Mouse (Mus musculus) spleen, adult 2 months (tissue): ENCODE measurements around the gene E130208F15Rik. TPM values are rescaled to one million over a fixed set of nuclear protein-coding genes. Genes with fewer than 3 reads are reported as not detected.

Experiments
- DNase-seq, 2 experiments: peaks; one replicate each; pipeline versions ENCODE4 v3.0.0 to v3.0.0-alpha.2; 2012 to 2021; ENCODE audit warnings: low spot score in 2 of 2, low read depth in 1 of 2
- H3K27ac ChIP-seq: fragments of 200-500 bp; 2 replicates; pipeline ENCODE4 v1.5.1; 2012; ENCODE audit warnings: low read length, inconsistent platforms; ENCODE audit not compliant: insufficient read depth
- H3K27me3 ChIP-seq: fragments of 200-500 bp; 2 replicates; pipeline ENCODE4 v1.6.1; 2012; ENCODE audit warnings: mild to moderate bottlenecking, moderate library complexity, low read length, inconsistent platforms; ENCODE audit not compliant: control insufficient read depth, insufficient read depth
- H3K36me3 ChIP-seq: fragments of 200-500 bp; 2 replicates; pipeline ENCODE4 v1.6.1; 2012; ENCODE audit warnings: mild to moderate bottlenecking, low read length, inconsistent platforms; ENCODE audit not compliant: control insufficient read depth, insufficient read depth
- H3K4me1 ChIP-seq: fragments of 200-500 bp; 2 replicates; pipeline ENCODE4 v1.6.1; 2011; ENCODE audit warnings: inconsistent platforms; ENCODE audit not compliant: control insufficient read depth, insufficient read depth, insufficient read length
- H3K4me3 ChIP-seq: fragments of 200-500 bp; 2 replicates; pipeline ENCODE4 v1.5.1; 2011; ENCODE audit warnings: mild to moderate bottlenecking, inconsistent platforms; ENCODE audit not compliant: insufficient read depth, insufficient read length; ENCODE audit errors: extremely low read depth
- CTCF ChIP-seq: fragments of 200-500 bp; IDR thresholded peaks from 2 replicates; pipeline ENCODE4 v1.5.1; 2011; ENCODE audit warnings: mild to moderate bottlenecking, inconsistent platforms; ENCODE audit not compliant: insufficient read depth, insufficient read length, insufficient replicate concordance; ENCODE audit errors: extremely low read depth
- POLR2A ChIP-seq: fragments of 200-500 bp; IDR thresholded peaks from 2 replicates; pipeline ENCODE4 v1.6.1; 2011; ENCODE audit warnings: low read depth, low read length, inconsistent platforms
- WGBS: fragments of 180-500 bp; shearing (Covaris S2); methylation state at CpG from one replicate; pipeline ENCODE4 v1.1.7; 2018; 5-methylcytosine and 5-hydroxymethylcytosine counted together
- polyA plus RNA-seq: library from polyadenylated mRNA; depleted of rRNA; stranded (reverse); fragments of >200 nt; gene quantifications from 2 replicates; pipeline ENCODE4 v1.2.3, GENCODE M21; 2012

E130208F15Rik gene
- polyA plus RNA-seq, 1 experiment = 0.58 TPM

DNA sequence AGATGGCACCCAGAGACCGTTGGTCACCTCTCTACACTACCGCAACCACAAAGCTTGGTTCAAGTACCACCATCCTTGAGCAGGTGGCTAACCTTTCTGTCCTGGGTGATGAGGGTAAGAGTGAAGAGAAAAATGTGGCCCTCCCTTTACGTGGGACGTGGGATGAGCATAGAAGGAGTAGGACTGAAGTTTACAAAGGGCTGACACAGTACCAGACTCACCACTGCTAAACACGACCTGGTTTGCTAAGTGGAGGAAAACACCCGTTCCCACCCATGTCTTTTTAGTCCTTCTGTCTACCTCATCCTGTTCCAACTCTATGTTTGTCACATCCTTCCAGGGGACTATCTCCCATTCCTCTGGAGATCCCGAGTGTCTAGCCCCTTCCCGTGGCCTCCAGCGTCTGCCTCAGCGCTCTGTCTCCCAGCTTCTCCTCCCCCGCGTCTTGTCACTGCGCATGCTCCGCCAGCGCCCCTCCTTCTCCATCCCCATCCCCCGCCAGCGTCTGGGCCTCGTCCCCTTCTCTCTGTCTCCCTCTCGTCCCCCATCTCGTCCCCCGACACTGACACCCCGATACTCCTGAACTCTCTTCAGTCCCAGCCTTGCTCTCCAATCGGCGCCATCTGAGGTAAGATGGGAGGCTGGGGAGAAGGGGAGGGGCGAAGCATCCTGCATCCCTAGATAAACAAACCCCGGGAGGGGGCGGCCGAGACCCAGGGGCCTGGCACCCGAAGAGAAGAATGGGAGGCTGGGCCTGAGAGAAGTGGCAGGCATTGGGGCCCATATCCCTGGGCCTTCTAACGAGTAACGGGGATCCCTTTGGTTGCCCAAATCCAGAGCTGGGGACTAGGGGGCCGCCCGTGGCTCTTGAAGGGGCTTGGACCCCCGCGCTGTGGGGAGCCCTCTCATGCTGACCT, 30.1 kb upstream of the E130208F15Rik start, which contains the start of gene Clip3:
Clip3 (plus strand) TSS at position 514 of the 917 bp plus-strand sequence.
- H3K36me3 ChIP-seq = no peaks in the 10 kb centered on the region
- no peaks in the 10 kb centered on the region for H3K4me1 ChIP-seq
- no peak within 1 kb of the TSS; the same call in 1 of the 2 replicates for H3K27ac ChIP-seq
- no peak for DNase-seq
- whole genome bisulfite sequencing = 14% methylated on average over 35 of the region's 35 CpGs
- TF ChIP-seq CTCF = no peak
- TF ChIP-seq POLR2A = no peak
- no peaks in the 10 kb centered on the region for H3K27me3 ChIP-seq
- H3K4me3 ChIP-seq = peak within 1 kb of the TSS; percentile 42; the same call in 1 of the 2 replicates

DNA sequence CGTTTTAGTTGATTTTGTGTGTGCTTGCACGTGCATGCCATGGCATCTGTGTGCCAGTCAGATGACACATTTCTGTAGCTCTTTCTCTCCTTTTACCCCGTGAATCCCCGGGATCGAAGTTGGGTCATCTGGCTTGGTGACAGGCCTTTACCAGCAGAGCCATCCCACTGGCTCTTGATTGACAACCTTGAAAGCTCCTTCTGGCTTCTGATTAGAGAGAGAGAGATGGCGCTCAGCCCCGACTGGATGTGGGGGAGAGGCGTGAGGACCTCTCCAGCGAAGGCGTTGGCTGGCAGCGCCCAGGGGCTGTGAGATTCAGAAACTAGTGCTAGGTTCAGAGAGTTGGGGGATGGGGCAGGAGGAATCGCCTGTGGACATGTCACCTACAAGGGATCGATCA, 27.7 kb upstream of the E130208F15Rik start:
- Histone ChIP-seq H3K27me3 (no peaks in the 10 kb centered on the region), H3K4me3 (no peak overlapping the region), H3K27ac (no peak overlapping the region), H3K4me1 (no peaks in the 10 kb centered on the region), H3K36me3 (no peaks in the 10 kb centered on the region)
- DNase-seq = no peak
- TF ChIP-seq POLR2A (no peak), CTCF (no peak)
- 90% methylated on average over 13 of the region's 13 CpGs for WGBS

DNA sequence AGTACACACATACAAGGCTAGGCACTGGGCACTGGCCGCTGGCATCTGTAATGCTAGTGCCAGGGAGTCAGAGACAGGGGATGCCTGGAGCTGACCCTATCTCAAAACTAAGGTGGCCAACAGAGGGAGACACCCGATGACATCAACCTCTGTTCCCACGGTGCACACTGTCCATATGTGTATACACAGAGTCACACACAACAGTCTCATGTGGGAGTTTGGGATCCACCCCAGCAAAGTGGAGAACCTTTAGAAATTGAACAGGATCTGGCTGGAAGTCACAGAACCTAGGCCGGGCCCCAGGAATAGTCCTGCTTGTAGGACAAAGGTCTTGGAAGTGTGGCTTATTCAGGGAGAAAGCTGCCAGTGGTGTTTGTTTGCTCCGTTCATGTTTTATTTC, 27.2 kb upstream of the E130208F15Rik start:
- 84% methylated on average over 5 of the region's 5 CpGs for WGBS
- TF ChIP-seq CTCF = no peak
- no peak for TF ChIP-seq POLR2A
- H3K27me3 ChIP-seq = no peaks in the 10 kb centered on the region
- no peak for DNase-seq
- H3K27ac ChIP-seq = no peak overlapping the region
- H3K4me3 ChIP-seq = no peak overlapping the region
- no peaks in the 10 kb centered on the region for H3K4me1 ChIP-seq
- H3K36me3 ChIP-seq = no peaks in the 10 kb centered on the region

DNA sequence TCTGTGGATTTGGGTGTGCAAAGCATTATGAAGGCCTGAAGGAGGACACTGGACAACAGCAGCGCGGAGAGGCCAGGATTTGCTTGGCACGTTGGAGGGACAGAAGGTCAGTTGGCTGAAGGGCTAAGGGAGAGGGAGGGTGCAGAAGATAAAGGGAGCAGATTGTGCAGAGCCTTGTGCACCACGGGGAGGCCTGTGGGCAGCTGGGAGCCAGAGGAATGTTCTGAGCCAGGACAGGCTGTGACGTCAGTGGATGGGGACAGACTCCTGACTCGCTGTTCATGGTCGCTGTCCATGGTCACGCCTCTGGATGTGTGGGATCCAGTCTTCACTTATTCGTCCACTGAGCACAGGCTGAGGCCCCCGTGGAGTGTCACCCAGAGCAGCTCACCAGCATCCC, 26.4 kb upstream of the E130208F15Rik start:
- Histone ChIP-seq H3K4me1 (no peaks in the 10 kb centered on the region), H3K27me3 (no peaks in the 10 kb centered on the region), H3K4me3 (no peak overlapping the region), H3K27ac (no peak overlapping the region), H3K36me3 (no peaks in the 10 kb centered on the region)
- TF ChIP-seq CTCF (no peak), POLR2A (no peak)
- 71% methylated on average over 10 of the region's 10 CpGs for WGBS
- no peak for DNase-seq

DNA sequence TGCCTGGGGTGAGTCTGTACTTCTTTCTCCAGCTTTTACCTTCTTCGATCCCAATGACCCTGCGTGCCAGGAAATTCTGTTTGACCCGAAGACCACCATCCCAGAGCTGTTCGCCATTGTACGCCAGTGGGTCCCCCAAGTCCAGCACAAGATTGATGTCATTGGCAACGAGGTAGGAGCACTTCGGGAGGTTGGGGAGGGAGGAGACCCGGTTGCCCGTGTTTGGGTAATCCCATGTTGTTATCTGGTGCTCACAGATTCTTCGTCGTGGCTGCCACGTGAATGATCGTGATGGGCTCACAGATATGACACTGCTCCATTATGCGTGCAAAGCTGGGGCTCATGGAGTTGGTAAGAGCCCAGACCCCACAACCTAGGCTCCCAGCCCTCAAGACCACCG, 24.7 kb upstream of the E130208F15Rik start:
- Histone ChIP-seq H3K4me1 (no peaks in the 10 kb centered on the region), H3K4me3 (no peak overlapping the region), H3K36me3 (no peaks in the 10 kb centered on the region), H3K27ac (no peak overlapping the region), H3K27me3 (no peaks in the 10 kb centered on the region)
- WGBS = 85% methylated on average over 15 of the region's 15 CpGs
- no peak for DNase-seq
- TF ChIP-seq CTCF (no peak), POLR2A (no peak)

DNA sequence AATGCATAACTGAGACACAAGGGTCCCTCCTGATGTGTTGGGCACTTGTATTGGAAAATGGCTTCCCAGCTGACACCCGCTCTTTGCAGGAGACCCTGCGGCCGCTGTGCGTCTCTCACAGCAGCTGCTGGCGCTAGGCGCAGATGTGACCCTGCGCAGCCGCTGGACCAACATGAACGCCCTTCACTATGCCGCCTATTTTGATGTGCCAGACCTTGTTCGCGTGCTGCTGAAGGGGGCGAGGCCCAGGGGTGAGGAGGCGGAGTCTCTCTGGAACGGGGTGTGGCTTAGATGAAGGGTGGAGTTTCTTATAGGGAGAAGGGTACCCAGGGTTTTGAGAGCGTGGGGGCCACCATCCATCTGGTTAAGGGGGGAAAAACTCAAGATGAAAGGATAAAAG, 24.3 kb upstream of the E130208F15Rik start:
- Histone ChIP-seq H3K4me1 (no peaks in the 10 kb centered on the region), H3K27ac (no peak overlapping the region), H3K4me3 (no peak overlapping the region), H3K27me3 (no peaks in the 10 kb centered on the region), H3K36me3 (no peaks in the 10 kb centered on the region)
- WGBS = 88% methylated on average over 16 of the region's 16 CpGs
- DNase-seq = no peak
- no peak for TF ChIP-seq CTCF
- TF ChIP-seq POLR2A = no peak

DNA sequence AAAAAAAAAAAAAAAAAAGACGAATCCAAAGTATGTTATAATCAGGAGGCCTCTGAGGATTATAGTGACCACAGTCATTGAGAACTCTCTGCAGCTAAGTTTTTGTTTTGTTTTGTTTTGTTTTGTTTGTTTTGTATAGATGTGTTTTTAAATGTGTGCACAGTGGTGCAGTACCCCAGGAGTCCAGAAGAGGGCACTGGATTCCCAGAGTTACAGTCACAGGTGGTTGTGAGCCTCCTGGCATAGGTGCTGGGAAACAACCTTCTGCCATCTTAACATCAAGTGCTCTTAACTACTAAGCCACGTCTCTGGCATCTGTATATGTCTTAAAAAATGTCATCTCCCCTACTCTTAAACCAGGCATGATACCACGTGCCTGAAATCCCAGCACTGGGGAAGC, 20.6 kb upstream of the E130208F15Rik start:
- TF ChIP-seq POLR2A (no peak), CTCF (peak; percentile 35; the same call in 1 of the 2 replicates)
- no peak overlapping the region for H3K27ac ChIP-seq
- no peak overlapping the region for H3K4me3 ChIP-seq
- H3K36me3 ChIP-seq = no peaks in the 10 kb centered on the region
- WGBS = 66% methylated on average over 3 of the region's 3 CpGs
- H3K4me1 ChIP-seq = no peaks in the 10 kb centered on the region
- peak in 1 of 2 experiments; percentile 25 for DNase-seq
- H3K27me3 ChIP-seq = no peaks in the 10 kb centered on the region
